Mouse (Mus musculus) limb, embryonic 13.5 days (tissue): Measurements from ENCODE around the gene C1ql4. TPM values are rescaled to one million over a fixed set of nuclear protein-coding genes. Genes with fewer than 3 reads are reported as not detected.

ENCODE experiments used
- ATAC-seq: fragments of 200-750 bp; cut with Nextera tagmentation; 2 replicates; pipeline ENCODE4 v1.8.0; 2017; ENCODE audit warnings: low read depth, moderate number of reproducible peaks, moderate TSS enrichment; ENCODE audit not compliant: low FRiP score
- H3K27ac ChIP-seq: fragments of 300-500 bp; sonication (generic); 2 replicates; pipeline ENCODE4 v1.5.1; 2015; ENCODE audit warnings: inconsistent platforms, mild to moderate bottlenecking, moderate library complexity
- H3K27me3 ChIP-seq: fragments of 300-500 bp; sonication (generic); 2 replicates; pipeline ENCODE4 v1.6.1; 2015; ENCODE audit warnings: mild to moderate bottlenecking, inconsistent platforms
- H3K36me3 ChIP-seq: fragments of 300-500 bp; sonication (generic); 2 replicates; pipeline ENCODE4 v1.6.1; 2015; ENCODE audit warnings: inconsistent platforms, mild to moderate bottlenecking, moderate library complexity
- H3K4me1 ChIP-seq: fragments of 300-500 bp; sonication (generic); 2 replicates; pipeline ENCODE4 v1.6.1; 2015; ENCODE audit warnings: inconsistent platforms
- H3K4me2 ChIP-seq: fragments of 300-500 bp; sonication (generic); replicated peaks from 2 replicates; pipeline ENCODE4 v1.6.1; 2015; ENCODE audit warnings: inconsistent platforms, mild to moderate bottlenecking, moderate library complexity
- H3K4me3 ChIP-seq: fragments of 300-500 bp; sonication (generic); 2 replicates; pipeline ENCODE4 v1.5.1; 2015; ENCODE audit warnings: moderate library complexity, mild to moderate bottlenecking, inconsistent platforms
- H3K9ac ChIP-seq: fragments of 300-500 bp; sonication (generic); 2 replicates; pipeline ENCODE4 v1.6.1; 2015; ENCODE audit warnings: mild to moderate bottlenecking, inconsistent platforms
- H3K9me3 ChIP-seq: fragments of 300-500 bp; sonication (generic); 2 replicates; pipeline ENCODE4 v1.6.1; 2016; ENCODE audit warnings: inconsistent platforms
- WGBS: fragments of 180-500 bp; shearing (Covaris S2); methylation state at CpG from one replicate; pipeline ENCODE4 v1.1.7; 2015; 5-methylcytosine and 5-hydroxymethylcytosine counted together
- polyA plus RNA-seq: library from polyadenylated mRNA; unstranded; fragments of >200 nt; fragmentation: Nextera tagmentation; extraction: Ambion mirVana; gene quantifications from 2 replicates; pipeline ENCODE4 v1.2.1, GENCODE M21; 2015

The C1ql4 gene
- not detected in 2 replicates for polyA plus RNA-seq

- WGBS: 9% methylated on average over 60 of the region's 60 CpGs
- Histone ChIP-seq H3K27me3 (peaks cover 100% of the 10 kb centered on the region), H3K27ac (no peak within 1 kb of the TSS), H3K9ac (peak within 1 kb of the TSS; percentile 39), H3K4me2 (peak within 1 kb of the TSS; percentile 58), H3K4me3 (peak within 1 kb of the TSS; percentile 34), H3K9me3 (no peaks in the 10 kb centered on the region; the same call in 1 of the 2 replicates), H3K36me3 (peaks cover 13% of the 10 kb centered on the region), H3K4me1 (peaks cover 22% of the 10 kb centered on the region; the same call in 1 of the 2 replicates)
- ATAC-seq: no peak
Measured at GRCm38 (mm10) chr15:99087253-99088075, at the start of gene C1ql4. C1ql4 (minus strand) TSS chr15:99087817.

- peak overlapping the region; percentile 43; the same call in 1 of the 2 replicates for H3K9ac ChIP-seq
- no peak overlapping the region for H3K4me3 ChIP-seq
- H3K36me3 ChIP-seq: no peaks in the 10 kb centered on the region
- no peaks in the 10 kb centered on the region for H3K27me3 ChIP-seq
- peaks cover 36% of the 10 kb centered on the region for H3K4me1 ChIP-seq
- peak overlapping the region; percentile 21; the same call in 1 of the 2 replicates for H3K4me2 ChIP-seq
- peak overlapping the region; percentile 58 for H3K27ac ChIP-seq
- no peaks in the 10 kb centered on the region for H3K9me3 ChIP-seq
- ATAC-seq: peak; percentile 26; the same call in 1 of the 2 replicates
- 57% methylated on average over 22 of the region's 22 CpGs for WGBS
Measured at GRCm38 (mm10) chr15:99129956-99130910, 42.6 kb upstream of the C1ql4 start.

- Histone ChIP-seq H3K4me2 (peak overlapping the region; percentile 21; the same call in 1 of the 2 replicates), H3K4me3 (0 out of 2 replicates have a peak overlapping the region, but pooled peaks have one; percentile 7), H3K9ac (0 out of 2 replicates have a peak overlapping the region, but pooled peaks have one; percentile 43), H3K27ac (peak overlapping the region; percentile 58), H3K27me3 (no peaks in the 10 kb centered on the region), H3K9me3 (no peaks in the 10 kb centered on the region), H3K4me1 (peaks cover 37% of the 10 kb centered on the region), H3K36me3 (no peaks in the 10 kb centered on the region)
- 51% methylated on average over 11 of the region's 11 CpGs for WGBS
- ATAC-seq: no peak
Measured at GRCm38 (mm10) chr15:99129441-99129840, 41.8 kb upstream of the C1ql4 start.

GRCm38 (mm10) chr15:99127851-99128522 lies 40.4 kb upstream of the C1ql4 start:
- WGBS: 71% methylated on average over 6 of the region's 6 CpGs
- no peaks in the 10 kb centered on the region for H3K9me3 ChIP-seq
- H3K4me2 ChIP-seq: peak overlapping the region; percentile 77
- ATAC-seq: no peak
- H3K36me3 ChIP-seq: no peaks in the 10 kb centered on the region
- no peak overlapping the region for H3K27ac ChIP-seq
- H3K9ac ChIP-seq: peak overlapping the region; percentile 92
- peaks cover 37% of the 10 kb centered on the region for H3K4me1 ChIP-seq
- H3K4me3 ChIP-seq: peak overlapping the region; percentile 71
- H3K27me3 ChIP-seq: no peaks in the 10 kb centered on the region

GRCm38 (mm10) chr15:99126816-99127365 lies 39.3 kb upstream of the C1ql4 start:
- H3K9ac ChIP-seq: peak overlapping the region; percentile 92
- H3K36me3 ChIP-seq: no peaks in the 10 kb centered on the region
- H3K4me3 ChIP-seq: peak overlapping the region; percentile 71
- peak overlapping the region; percentile 94 for H3K27ac ChIP-seq
- WGBS: under 1% methylated on average over 35 of the region's 35 CpGs
- peak; percentile 52 for ATAC-seq
- no peaks in the 10 kb centered on the region for H3K9me3 ChIP-seq
- H3K4me2 ChIP-seq: peak overlapping the region; percentile 77
- no peaks in the 10 kb centered on the region for H3K27me3 ChIP-seq
- peaks cover 37% of the 10 kb centered on the region for H3K4me1 ChIP-seq

GRCm38 (mm10) chr15:99126081-99126815 lies 38.6 kb upstream of the C1ql4 start:
- under 1% methylated on average over 112 of the region's 115 CpGs for WGBS
- ATAC-seq: peak; percentile 87
- H3K4me1 ChIP-seq: peaks cover 33% of the 10 kb centered on the region

GRCm38 (mm10) chr15:99125711-99126080 lies 38.1 kb upstream of the C1ql4 start, which contains the start of gene Spats2:
Spats2 (plus strand) TSS chr15:99125916.
- Histone ChIP-seq H3K9me3 (no peaks in the 10 kb centered on the region), H3K27me3 (peaks cover 3% of the 10 kb centered on the region; the same call in 1 of the 2 replicates), H3K4me2 (peak within 1 kb of the TSS; percentile 77), H3K4me1 (peaks cover 29% of the 10 kb centered on the region), H3K4me3 (peak within 1 kb of the TSS; percentile 71), H3K27ac (peak within 1 kb of the TSS; percentile 94), H3K9ac (peak within 1 kb of the TSS; percentile 92), H3K36me3 (no peaks in the 10 kb centered on the region)
- ATAC-seq: no peak
- 2% methylated on average over 12 of the region's 12 CpGs for WGBS

More at GRCm38 (mm10) chr15:99126081-99126815, 38.6 kb upstream of the C1ql4 start:
- H3K36me3 ChIP-seq: no peaks in the 10 kb centered on the region
- H3K27ac ChIP-seq: peak overlapping the region; percentile 94
- peak overlapping the region; percentile 77 for H3K4me2 ChIP-seq
- H3K4me3 ChIP-seq: peak overlapping the region; percentile 71
- H3K27me3 ChIP-seq: peaks cover 3% of the 10 kb centered on the region; the same call in 1 of the 2 replicates
- peak overlapping the region; percentile 92 for H3K9ac ChIP-seq
- H3K9me3 ChIP-seq: no peaks in the 10 kb centered on the region

- peaks cover 7% of the 10 kb centered on the region; the same call in 1 of the 2 replicates for H3K4me1 ChIP-seq
- 81% methylated on average over 2 of the region's 2 CpGs for WGBS
- no peak overlapping the region for H3K27ac ChIP-seq
- H3K9me3 ChIP-seq: no peaks in the 10 kb centered on the region
- H3K4me3 ChIP-seq: no peak overlapping the region
- H3K9ac ChIP-seq: no peak overlapping the region
- H3K27me3 ChIP-seq: peaks cover 3% of the 10 kb centered on the region; the same call in 1 of the 2 replicates
- H3K36me3 ChIP-seq: no peaks in the 10 kb centered on the region
- no peak overlapping the region for H3K4me2 ChIP-seq
- no peak for ATAC-seq
Measured at GRCm38 (mm10) chr15:99122642-99123041, 35.0 kb upstream of the C1ql4 start.

- Histone ChIP-seq H3K36me3 (no peaks in the 10 kb centered on the region), H3K4me2 (no peak overlapping the region), H3K27ac (no peak overlapping the region), H3K9me3 (no peaks in the 10 kb centered on the region), H3K9ac (no peak overlapping the region), H3K4me1 (peaks cover 7% of the 10 kb centered on the region; the same call in 1 of the 2 replicates), H3K4me3 (no peak overlapping the region), H3K27me3 (peaks cover 3% of the 10 kb centered on the region; the same call in 1 of the 2 replicates)
- 14% methylated on average over 11 of the region's 11 CpGs for WGBS
- ATAC-seq: no peak
Measured at GRCm38 (mm10) chr15:99120814-99121213, 33.2 kb upstream of the C1ql4 start.

- 32% methylated on average over 11 of the region's 11 CpGs for WGBS
- H3K36me3 ChIP-seq: no peaks in the 10 kb centered on the region
- H3K4me1 ChIP-seq: no peaks in the 10 kb centered on the region
- ATAC-seq: no peak
- no peak overlapping the region for H3K27ac ChIP-seq
- H3K27me3 ChIP-seq: peaks cover 3% of the 10 kb centered on the region; the same call in 1 of the 2 replicates
- H3K9ac ChIP-seq: no peak overlapping the region
- no peak overlapping the region for H3K4me3 ChIP-seq
- H3K4me2 ChIP-seq: no peak overlapping the region
- H3K9me3 ChIP-seq: no peaks in the 10 kb centered on the region
Measured at GRCm38 (mm10) chr15:99116539-99116938, 28.9 kb upstream of the C1ql4 start.
